Mouse (Mus musculus) small intestine, adult 2 months (tissue): ENCODE measurements around the gene Gm20605.

Experiments
- CTCF ChIP-seq: fragments of 200-500 bp; IDR thresholded peaks from 2 replicates; pipeline ENCODE4 v1.5.1; 2012; ENCODE audit warnings: low read depth, mild to moderate bottlenecking, control low read depth, inconsistent platforms, low read length, moderate library complexity, mixed read lengths; ENCODE audit not compliant: insufficient replicate concordance, insufficient read length; ENCODE audit errors: extremely low read depth
- POLR2A ChIP-seq: fragments of 200-500 bp; IDR thresholded peaks from 2 replicates; pipeline ENCODE4 v1.6.1; 2012; ENCODE audit warnings: low read depth, mild to moderate bottlenecking, control low read depth, inconsistent platforms, low read length, moderate library complexity

DNA sequence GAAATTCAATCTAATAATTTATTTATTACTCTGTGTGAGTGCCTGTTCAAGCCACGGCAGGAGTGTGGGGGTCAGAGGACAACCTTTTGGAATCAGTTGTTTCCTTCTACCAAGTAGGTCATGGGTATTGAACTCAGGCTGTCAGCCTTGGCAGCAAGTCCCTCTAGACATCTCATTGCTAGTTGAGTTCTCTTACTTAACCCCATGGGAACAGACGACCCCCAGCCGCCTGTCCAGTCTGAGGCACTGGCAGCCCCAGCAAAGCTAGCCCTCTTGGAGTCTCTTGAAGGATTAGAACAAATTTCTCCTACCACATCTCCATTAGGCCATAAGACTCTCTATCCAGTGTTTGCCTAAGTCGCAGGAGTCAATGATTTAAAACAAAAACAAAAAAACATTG lies 50.8 kb downstream of the Gm20605 start:
- TF ChIP-seq CTCF = no peak
- TF ChIP-seq POLR2A = no peak
